Mouse (Mus musculus) lung, adult 18-20 months (tissue): ENCODE measurements at regions not wholly inside any gene's neighbourhood (a gene's known extent, or its start where the extent isn't known, plus 50 kb on each side); places are given as distances from the start of the nearest gene placed in this dataset.

Experiments used
- DNase-seq, 2 experiments: peaks; one replicate each; pipeline ENCODE4 v3.0.0; 2022; ENCODE audit warnings: mixed read lengths in 2 of 2

- no peak for DNase-seq
Measured at GRCm38 (mm10) chr10:108027506-108027905, 115.6 kb upstream of the Otogl start.

GRCm38 (mm10) chr10:108024227-108024626 is 112.3 kb upstream of the Otogl start:
- no peak for DNase-seq

GRCm38 (mm10) chr10:108016552-108016951 is 104.6 kb upstream of the Otogl start:
- no peak for DNase-seq

GRCm38 (mm10) chr10:107994836-107995585 is 83.1 kb upstream of the Otogl start:
- no peak for DNase-seq

- no peak for DNase-seq
Measured at GRCm38 (mm10) chr10:107992621-107993020, 80.7 kb upstream of the Otogl start.

GRCm38 (mm10) chr10:107990557-107990956 is 78.6 kb upstream of the Otogl start:
- DNase-seq: no peak

- DNase-seq: no peak
Measured at GRCm38 (mm10) chr10:107989913-107990312, 78.0 kb upstream of the Otogl start.

GRCm38 (mm10) chr10:107982632-107983031 is 70.7 kb upstream of the Otogl start:
- DNase-seq: no peak

GRCm38 (mm10) chr10:107982082-107982481 is 70.1 kb upstream of the Otogl start:
- DNase-seq: no peak

GRCm38 (mm10) chr10:107976392-107976965 is 64.5 kb upstream of the Otogl start:
- no peak for DNase-seq

- DNase-seq: no peak
Measured at GRCm38 (mm10) chr10:107971748-107972147, 59.8 kb upstream of the Otogl start.

- DNase-seq: no peak
Measured at GRCm38 (mm10) chr10:107966996-107967395, 55.1 kb upstream of the Otogl start.

- DNase-seq: no peak
Measured at GRCm38 (mm10) chr10:107964022-107964421, 52.1 kb upstream of the Otogl start.

GRCm38 (mm10) chr10:107962130-107962529 is 50.2 kb upstream of the Otogl start:
- no peak for DNase-seq
